In the genomic region with DNA sequence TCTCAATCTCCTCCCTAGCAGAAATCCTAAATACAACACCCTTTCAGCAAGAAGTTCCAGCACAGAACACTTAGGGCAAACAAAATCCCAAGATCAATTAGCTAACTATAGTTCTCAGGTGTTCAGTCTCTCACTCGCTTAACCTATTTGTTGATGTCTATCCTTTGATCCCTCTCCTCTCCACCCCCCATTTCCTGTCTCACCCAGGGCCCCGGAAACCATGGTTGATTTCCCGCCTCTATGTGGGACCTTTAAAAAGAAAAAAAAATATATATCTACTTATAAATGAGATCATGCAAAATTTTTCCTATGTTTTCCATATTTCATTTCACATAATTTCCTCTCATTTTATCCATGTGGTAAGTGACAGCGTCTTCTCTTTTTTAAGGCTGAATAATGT, we compare ENCODE assay signal across 22 mouse cellular contexts. TPM values are rescaled to one million over a fixed set of nuclear protein-coding genes. Genes with fewer than 3 reads are reported as not detected.
DNase-seq lines count a peak whose midpoint lies in the region; ATAC-seq and TF ChIP-seq lines count a peak whose summit lies in the region.
"Had no signal": no experiment of that assay in that cellular context is flagged by ENCODE, and none has a peak within 500 bp of the region (broad histone marks: within the 10 kb centered on the region; RNA-seq: fewer than 3 reads in every experiment).

No protein-coding gene starts in this region.

- H3K27ac ChIP-seq in gastrocnemius, adult 2 months = peak overlapping the region; percentile 46; the same call in 1 of the 2 replicates
- H3K27ac ChIP-seq in midbrain, embryonic 15.5 days = no peak overlapping the region
- no peak overlapping the region for H3K27ac ChIP-seq in stomach, postnatal 0 days (replicated peaks)
- H3K27ac ChIP-seq: embryonic facial prominence, embryonic 12.5 days; heart, embryonic 13.5 days; limb, embryonic 15.5 days; midbrain, embryonic 12.5 days had no signal

- intact Hi-C loops in gastrocnemius, adult 2 months (cut with DNase I) = no loop called here
- intact Hi-C loops in gastrocnemius, postnatal 14 days (cut with DNase I; ENCODE audit: low total_unique reads) = no loop called here

- ATAC-seq in midbrain, embryonic 15.5 days (replicated peaks) = no peak
- no peak for ATAC-seq in stomach, postnatal 0 days (ENCODE audit: low FRiP score, low TSS enrichment)
- ATAC-seq: intestine, embryonic 16.5 days; lung, postnatal 0 days had no signal

- no peak overlapping the region for H3K4me2 ChIP-seq in midbrain, embryonic 15.5 days
- H3K4me2 ChIP-seq in stomach, postnatal 0 days (replicated peaks; ENCODE audit: low read depth) = no peak overlapping the region
- H3K4me2 ChIP-seq: embryonic facial prominence, embryonic 12.5 days; heart, embryonic 13.5 days; limb, embryonic 15.5 days; midbrain, embryonic 12.5 days had no signal

- H3K36me3 ChIP-seq in megakaryocyte, embryonic 14.5 days (replicated peaks; ENCODE audit: low read length) = peaks cover 78% of the 10 kb centered on the region
- no peaks in the 10 kb centered on the region for H3K36me3 ChIP-seq in midbrain, embryonic 15.5 days (replicated peaks)
- H3K36me3 ChIP-seq in stomach, postnatal 0 days (ENCODE audit: control insufficient read depth, insufficient read depth, low read length) = peaks cover 2% of the 10 kb centered on the region; the same call in 1 of the 2 replicates
- H3K36me3 ChIP-seq: midbrain, embryonic 12.5 days had no signal

- 99% methylated on average over 4 of the region's 4 CpGs for WGBS in midbrain, embryonic 15.5 days
- WGBS in stomach, postnatal 0 days = 72% methylated on average over 4 of the region's 4 CpGs

- no peak for TF ChIP-seq CTCF in gastrocnemius, adult 2 months (IDR thresholded peaks at IDR 0.05)
- TF ChIP-seq CTCF in stomach, postnatal 0 days (IDR thresholded peaks at IDR 0.05; ENCODE audit: low read depth) = no peak

- TF ChIP-seq EP300 in stomach, postnatal 0 days (optimal IDR thresholded peaks at IDR 0.05) = no peak

- no peaks in the 10 kb centered on the region for H3K9me3 ChIP-seq in megakaryocyte, embryonic 14.5 days
- no peaks in the 10 kb centered on the region for H3K9me3 ChIP-seq in midbrain, embryonic 15.5 days
- H3K9me3 ChIP-seq in stomach, postnatal 0 days (ENCODE audit: control insufficient read depth, low read length) = no peaks in the 10 kb centered on the region
- H3K9me3 ChIP-seq: embryonic facial prominence, embryonic 12.5 days; heart, embryonic 13.5 days; limb, embryonic 15.5 days; midbrain, embryonic 12.5 days had no signal

- H3K27me3 ChIP-seq in megakaryocyte, embryonic 14.5 days (replicated peaks) = no peaks in the 10 kb centered on the region
- no peaks in the 10 kb centered on the region for H3K27me3 ChIP-seq in midbrain, embryonic 15.5 days (replicated peaks)
- H3K27me3 ChIP-seq in stomach, postnatal 0 days (ENCODE audit: control insufficient read depth, insufficient read depth, low read length) = no peaks in the 10 kb centered on the region
- H3K27me3 ChIP-seq: embryonic facial prominence, embryonic 12.5 days; heart, embryonic 13.5 days; limb, embryonic 15.5 days; midbrain, embryonic 12.5 days had no signal

- H3K4me1 ChIP-seq in megakaryocyte, embryonic 14.5 days = peaks cover 93% of the 10 kb centered on the region
- no peaks in the 10 kb centered on the region for H3K4me1 ChIP-seq in midbrain, embryonic 15.5 days
- H3K4me1 ChIP-seq in stomach, postnatal 0 days (replicated peaks; ENCODE audit: control insufficient read depth, insufficient read depth) = no peaks in the 10 kb centered on the region
- H3K4me1 ChIP-seq: midbrain, embryonic 12.5 days had no signal

- no peak overlapping the region for H3K4me3 ChIP-seq in gastrocnemius, adult 2 months
- H3K4me3 ChIP-seq in megakaryocyte, embryonic 14.5 days (replicated peaks) = peak overlapping the region; percentile 85
- no peak overlapping the region for H3K4me3 ChIP-seq in midbrain, embryonic 15.5 days
- no peak overlapping the region for H3K4me3 ChIP-seq in stomach, postnatal 0 days (ENCODE audit: low read depth, low read length)
- H3K4me3 ChIP-seq: embryonic facial prominence, embryonic 12.5 days; heart, embryonic 13.5 days; limb, embryonic 15.5 days; midbrain, embryonic 12.5 days had no signal

- no peak overlapping the region for H3K9ac ChIP-seq in midbrain, embryonic 15.5 days
- H3K9ac ChIP-seq in stomach, postnatal 0 days (ENCODE audit: low read length) = no peak overlapping the region
- H3K9ac ChIP-seq: embryonic facial prominence, embryonic 12.5 days; heart, embryonic 13.5 days; limb, embryonic 15.5 days; midbrain, embryonic 12.5 days had no signal

- DNase-seq in gastrocnemius, adult 2 months = no peak
- DNase-seq in gastrocnemius, postnatal 14 days = no peak
- DNase-seq in spleen, postnatal 36 days (ENCODE audit: low spot score in 2 of 2) = peak; percentile 57 to 61
- DNase-seq in spleen, postnatal 10 days (ENCODE audit: low spot score in 2 of 2) = no peak
- peak; percentile 64 for DNase-seq in thymus, postnatal 4 days
- DNase-seq in stomach, postnatal 0 days (ENCODE audit: low spot score) = no peak
- DNase-seq: adrenal gland, postnatal 10 days; gastrocnemius, postnatal 36 days; kidney, postnatal 10 days; right cerebral cortex, postnatal 14 days had no signal

RNA-seq across cellular contexts. Expression of a gene that starts 9.7 kb away (rescaled TPM):
- total RNA-seq in gastrocnemius, adult 2 months (2021) = 10 to 100 TPM; 38.8 to 58.6 TPM
- total RNA-seq in gastrocnemius, postnatal 14 days (2021) = 10 to 100 TPM; 32.9 to 43.5 TPM
- 3.4 and 5.3 TPM in 2 replicates for polyA plus RNA-seq in megakaryocyte, embryonic 14.5 days (2012; ENCODE audit: insufficient read depth, low replicate concordance)
- 15.3 and 16.1 TPM in 2 replicates for polyA plus RNA-seq in midbrain, embryonic 15.5 days (2015; fragmentation: Nextera tagmentation; extraction: Ambion mirVana)
- 43.6 and 45.3 TPM in 2 replicates for polyA plus RNA-seq in stomach, postnatal 0 days (2015; fragmentation: Nextera tagmentation; extraction: Ambion mirVana)

RNA-seq across cellular contexts. Expression of a gene that starts 25.2 kb away (rescaled TPM):
- total RNA-seq in gastrocnemius, adult 2 months (2021) = not detected
- total RNA-seq in gastrocnemius, postnatal 14 days (2021) = not detected
- not detected in 2 replicates for polyA plus RNA-seq in megakaryocyte, embryonic 14.5 days (2012; ENCODE audit: insufficient read depth, low replicate concordance)
- polyA plus RNA-seq in midbrain, embryonic 15.5 days (2015; fragmentation: Nextera tagmentation; extraction: Ambion mirVana) = not detected in 2 replicates
- 0.56 and 0.91 TPM in 2 replicates for polyA plus RNA-seq in stomach, postnatal 0 days (2015; fragmentation: Nextera tagmentation; extraction: Ambion mirVana)
- total RNA-seq: gastrocnemius, postnatal 36 days; left cerebral cortex, postnatal 10 days; MEL had no signal
- polyA plus RNA-seq: embryonic facial prominence, embryonic 12.5 days; heart, embryonic 13.5 days; hindbrain, embryonic 11.5 days; midbrain, embryonic 12.5 days; neural tube, embryonic 11.5 days had no signal

Comparison
In these comparisons a context has a peak if more than half of its experiments do, and no peak if none do; other contexts are left out.
1. DNase-seq: peak in spleen, postnatal 36 days (2 of 2) and thymus, postnatal 4 days (single experiment); none in gastrocnemius, adult 2 months (single experiment), gastrocnemius, postnatal 14 days (single experiment), spleen, postnatal 10 days (0 of 2) and stomach, postnatal 0 days (single experiment).